Mouse (Mus musculus) hindbrain, embryonic 11.5 days (tissue): ENCODE data around the gene Sypl2. TPM values are rescaled to one million over a fixed set of nuclear protein-coding genes. Genes with fewer than 3 reads are reported as not detected.

Source experiments
- ATAC-seq: fragments of 200-750 bp; cut with Nextera tagmentation; 2 replicates; pipeline ENCODE4 v1.8.0; 2017; ENCODE audit warnings: mild to moderate bottlenecking, moderate TSS enrichment, moderate library complexity; ENCODE audit not compliant: low FRiP score
- DNase-seq: peaks from one replicate; pipeline ENCODE4 v3.0.0-alpha.2; 2015; ENCODE audit warnings: low spot score
- H3K27ac ChIP-seq: fragments of 300-500 bp; sonication (generic); 2 replicates; pipeline ENCODE4 v1.5.1; 2014; ENCODE audit warnings: mild to moderate bottlenecking, low read depth, low read length
- H3K27me3 ChIP-seq: fragments of 300-500 bp; sonication (generic); 2 replicates; pipeline ENCODE4 v1.6.1; 2014; ENCODE audit warnings: mild to moderate bottlenecking, low read length, moderate library complexity, mixed read lengths; ENCODE audit not compliant: control insufficient read depth, insufficient read depth
- H3K36me3 ChIP-seq: fragments of 300-500 bp; sonication (generic); 2 replicates; pipeline ENCODE4 v1.6.1; 2014; ENCODE audit warnings: mild to moderate bottlenecking, low read length, moderate library complexity, mixed read lengths; ENCODE audit not compliant: control insufficient read depth, insufficient read depth
- H3K4me1 ChIP-seq: fragments of 300-500 bp; sonication (generic); replicated peaks from 2 replicates; pipeline ENCODE4 v1.6.1; 2014; ENCODE audit warnings: low read length, mixed read lengths; ENCODE audit not compliant: control insufficient read depth, insufficient read depth
- H3K4me2 ChIP-seq: fragments of 300-500 bp; sonication (generic); replicated peaks from 2 replicates; pipeline ENCODE4 v1.6.1; 2014; ENCODE audit warnings: mild to moderate bottlenecking, low read depth, low read length
- H3K4me3 ChIP-seq: fragments of 300-500 bp; sonication (generic); 2 replicates; pipeline ENCODE4 v1.5.1; 2014; ENCODE audit warnings: low read depth, low read length
- H3K9ac ChIP-seq: fragments of 300-500 bp; sonication (generic); 2 replicates; pipeline ENCODE4 v1.6.1; 2014; ENCODE audit warnings: low read depth, low read length
- H3K9me3 ChIP-seq: fragments of 300-500 bp; sonication (generic); 2 replicates; pipeline ENCODE4 v1.6.1; 2016; ENCODE audit warnings: low read length; ENCODE audit not compliant: control insufficient read depth
- WGBS: fragments of 180-500 bp; shearing (Covaris S2); extraction: QIAGEN DNeasy Blood & Tissue Kit; methylation state at CpG from one replicate; pipeline ENCODE4 v1.1.7; 2014; 5-methylcytosine and 5-hydroxymethylcytosine counted together
- polyA plus RNA-seq: library from polyadenylated mRNA; unstranded; fragments of >200 nt; fragmentation: Nextera tagmentation; extraction: Ambion mirVana; gene quantifications from 2 replicates; pipeline ENCODE4 v1.2.1, GENCODE M21; 2014

Sypl2 gene
- polyA plus RNA-seq, 1 experiment from 2014 or later: 0.59 TPM

DNA sequence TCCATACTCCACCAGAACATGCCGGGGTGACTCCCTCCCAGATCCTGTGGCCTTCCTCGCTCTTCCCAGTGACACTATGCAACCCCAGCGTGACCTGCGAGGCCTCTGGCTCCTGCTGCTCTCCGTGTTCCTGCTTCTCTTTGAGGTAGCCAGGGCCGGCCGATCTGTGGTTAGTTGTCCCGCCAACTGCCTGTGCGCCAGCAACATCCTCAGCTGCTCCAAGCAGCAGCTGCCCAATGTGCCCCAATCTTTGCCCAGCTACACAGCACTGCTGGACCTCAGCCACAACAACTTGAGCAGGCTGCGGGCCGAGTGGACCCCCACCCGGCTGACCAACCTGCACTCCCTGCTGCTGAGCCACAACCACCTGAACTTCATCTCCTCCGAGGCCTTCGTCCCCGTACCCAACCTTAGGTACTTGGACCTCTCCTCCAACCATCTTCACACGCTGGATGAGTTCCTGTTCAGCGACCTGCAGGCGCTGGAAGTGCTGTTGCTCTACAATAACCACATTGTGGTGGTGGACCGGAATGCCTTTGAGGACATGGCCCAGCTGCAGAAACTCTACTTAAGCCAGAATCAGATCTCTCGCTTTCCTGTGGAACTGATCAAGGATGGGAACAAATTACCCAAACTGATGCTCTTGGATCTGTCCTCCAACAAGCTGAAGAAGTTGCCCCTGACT lies 39.2 kb downstream of the Sypl2 start:
- ATAC-seq: peak; percentile 28; the same call in 1 of the 2 replicates
- WGBS: 53% methylated on average over 20 of the region's 20 CpGs
- Histone ChIP-seq H3K9ac (no peak overlapping the region), H3K4me2 (no peak overlapping the region; the same call in 1 of the 2 replicates), H3K27me3 (no peaks in the 10 kb centered on the region), H3K4me3 (peak overlapping the region; percentile 72; the same call in 1 of the 2 replicates), H3K4me1 (no peaks in the 10 kb centered on the region; the same call in 1 of the 2 replicates), H3K36me3 (no peaks in the 10 kb centered on the region), H3K9me3 (no peaks in the 10 kb centered on the region), H3K27ac (no peak overlapping the region)
- DNase-seq: no peak

DNA sequence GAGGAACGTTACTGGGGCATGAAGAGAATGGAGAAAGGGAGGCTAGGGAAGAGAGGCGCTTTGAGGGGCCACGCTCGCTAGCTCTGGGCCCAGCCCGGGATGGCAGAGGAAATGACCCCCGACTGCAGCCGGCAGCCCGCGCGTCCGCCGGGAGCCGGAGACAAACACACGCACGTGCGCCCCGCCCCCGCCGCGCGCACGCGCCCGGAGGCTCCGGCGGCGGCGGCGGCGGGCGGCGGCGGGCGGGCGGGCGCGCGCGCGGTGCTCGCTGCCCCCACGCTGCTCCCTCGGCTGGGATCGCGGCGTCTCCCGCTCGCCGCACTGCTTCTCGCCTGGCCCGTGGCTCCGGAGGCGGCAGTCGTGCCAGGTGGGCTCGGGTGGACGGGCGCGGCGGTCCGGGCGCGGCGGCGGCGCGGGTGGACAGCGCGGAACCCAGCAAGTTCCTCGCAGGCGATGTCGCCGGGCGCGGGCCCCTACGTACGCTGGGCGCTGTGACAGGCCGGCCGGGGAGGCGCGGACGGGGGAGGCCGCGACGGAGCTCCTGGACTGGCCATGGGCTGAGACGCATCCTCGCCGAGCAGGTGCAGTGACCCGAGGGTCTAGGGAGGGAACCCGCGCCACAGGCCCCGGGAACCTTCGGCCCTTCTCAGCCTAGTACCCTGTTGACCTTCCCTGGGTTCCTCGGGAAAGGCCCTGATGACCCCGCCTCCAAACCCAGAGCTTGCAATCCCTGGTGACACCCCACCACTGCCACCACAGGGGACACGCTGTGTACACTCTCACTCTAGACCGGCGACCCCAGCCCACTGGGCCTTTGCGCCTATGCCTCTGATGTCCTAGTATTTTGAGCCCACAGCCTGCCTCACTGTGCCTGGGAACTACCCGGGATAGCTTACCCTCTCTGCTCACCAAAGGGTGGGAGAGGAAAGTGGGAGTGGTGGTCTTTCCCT lies 40.1 kb downstream of the Sypl2 start, which contains the start of gene Amigo1:
Gene Amigo1, plus strand, starts transcription at position 238 of the 950 bp plus-strand sequence.
- DNase-seq: peak; percentile 76
- ATAC-seq: peak; percentile 74
- WGBS: under 1% methylated on average over 64 of the region's 100 CpGs
- Histone ChIP-seq H3K36me3 (no peaks in the 10 kb centered on the region), H3K27ac (peak within 1 kb of the TSS; percentile 36; the same call in 1 of the 2 replicates), H3K9ac (peak within 1 kb of the TSS; percentile 71), H3K27me3 (no peaks in the 10 kb centered on the region), H3K4me2 (peak within 1 kb of the TSS; percentile 97), H3K4me1 (no peaks in the 10 kb centered on the region; the same call in 1 of the 2 replicates), H3K9me3 (no peaks in the 10 kb centered on the region), H3K4me3 (peak within 1 kb of the TSS; percentile 72)

DNA sequence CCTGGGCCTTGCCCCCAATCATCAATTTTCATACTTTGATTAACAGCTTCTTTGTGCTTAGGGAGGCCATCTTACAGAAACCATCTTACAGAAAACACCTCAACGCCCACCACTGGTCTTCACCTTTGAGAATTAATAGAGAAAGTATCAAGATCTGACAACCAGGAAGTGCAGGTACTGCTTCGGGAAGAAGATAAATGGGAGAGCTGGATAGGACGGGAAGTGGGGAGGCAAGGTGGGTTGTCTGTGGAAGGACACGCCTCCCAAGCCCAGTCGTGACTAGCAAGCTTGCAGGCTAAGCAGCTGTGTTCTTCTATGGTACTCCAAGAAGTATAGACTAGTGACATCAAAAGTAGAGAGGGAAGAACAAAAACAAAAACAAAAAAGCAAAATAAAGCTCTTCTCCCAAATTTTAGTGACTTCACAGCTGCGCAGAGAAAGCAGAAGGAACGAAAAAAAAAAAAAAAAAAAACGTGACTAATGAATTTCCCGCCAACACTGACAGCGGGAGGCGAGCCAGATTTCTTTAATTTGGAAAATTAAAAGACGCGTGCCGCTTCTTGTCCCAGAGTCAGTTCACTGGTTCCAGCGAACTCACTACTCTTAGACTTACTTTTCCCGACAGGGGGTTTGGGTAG lies 40.9 kb downstream of the Sypl2 start:
- Histone ChIP-seq H3K4me1 (no peaks in the 10 kb centered on the region; the same call in 1 of the 2 replicates), H3K36me3 (no peaks in the 10 kb centered on the region), H3K27me3 (no peaks in the 10 kb centered on the region), H3K27ac (no peak overlapping the region; the same call in 1 of the 2 replicates), H3K9me3 (no peaks in the 10 kb centered on the region), H3K9ac (peak overlapping the region; percentile 71; the same call in 1 of the 2 replicates), H3K4me3 (peak overlapping the region; percentile 72), H3K4me2 (peak overlapping the region; percentile 97)
- DNase-seq (peak; percentile 19), ATAC-seq (no peak)
- WGBS: 2% methylated on average over 16 of the region's 16 CpGs

DNA sequence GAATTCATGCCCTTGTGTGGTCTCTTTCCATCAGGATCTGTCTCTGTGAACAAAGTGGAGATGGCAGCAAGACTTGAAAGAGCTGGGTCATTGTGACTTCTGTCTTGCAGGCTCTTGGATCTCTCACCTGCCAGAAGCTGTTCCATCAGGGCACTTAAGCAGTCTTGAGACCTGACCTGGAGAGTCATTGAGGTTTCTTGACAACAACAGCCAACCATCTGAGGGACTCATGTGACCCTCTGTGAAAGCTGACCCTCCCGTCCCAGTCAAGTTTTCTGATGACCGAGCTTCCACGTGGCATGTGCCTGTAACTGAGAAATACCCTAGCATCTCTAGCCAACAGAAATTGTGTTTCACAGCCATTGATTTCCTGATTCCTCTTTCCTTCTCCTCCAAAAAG lies 41.7 kb downstream of the Sypl2 start:
- Histone ChIP-seq H3K36me3 (no peaks in the 10 kb centered on the region), H3K4me1 (no peaks in the 10 kb centered on the region; the same call in 1 of the 2 replicates), H3K27ac (no peak overlapping the region), H3K4me2 (no peak overlapping the region), H3K27me3 (no peaks in the 10 kb centered on the region), H3K9me3 (no peaks in the 10 kb centered on the region), H3K4me3 (no peak overlapping the region), H3K9ac (no peak overlapping the region)
- ATAC-seq (no peak), DNase-seq (no peak)
- 83% methylated on average over 3 of the region's 3 CpGs for WGBS

DNA sequence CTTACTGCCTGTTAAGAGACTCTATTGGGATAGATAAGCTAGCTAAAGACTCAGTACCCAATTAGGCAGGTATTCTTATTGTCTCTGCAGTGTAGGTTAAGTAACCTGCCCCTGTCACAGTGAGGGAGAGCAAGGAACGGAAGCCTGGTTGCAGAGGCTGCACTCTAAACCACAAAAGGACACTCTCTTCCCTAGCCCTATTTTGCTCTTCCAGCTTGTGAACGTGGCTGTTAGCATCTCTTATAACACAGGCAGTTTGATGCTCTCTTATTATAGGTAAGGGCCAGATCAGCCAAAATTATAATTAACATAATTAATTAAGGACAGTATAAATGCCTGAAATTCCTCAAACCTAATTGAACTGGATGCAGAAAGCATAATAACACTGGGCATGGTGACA lies 45.9 kb downstream of the Sypl2 start:
- no peak overlapping the region for H3K9ac ChIP-seq
- no peak overlapping the region for H3K4me3 ChIP-seq
- ATAC-seq (no peak), DNase-seq (no peak)
- no peaks in the 10 kb centered on the region for H3K36me3 ChIP-seq
- no peak overlapping the region for H3K4me2 ChIP-seq
- H3K27ac ChIP-seq: no peak overlapping the region
- no peaks in the 10 kb centered on the region for H3K4me1 ChIP-seq
- H3K9me3 ChIP-seq: no peaks in the 10 kb centered on the region
- no peaks in the 10 kb centered on the region for H3K27me3 ChIP-seq
- 44% methylated on average over 2 of the region's 2 CpGs for WGBS

DNA sequence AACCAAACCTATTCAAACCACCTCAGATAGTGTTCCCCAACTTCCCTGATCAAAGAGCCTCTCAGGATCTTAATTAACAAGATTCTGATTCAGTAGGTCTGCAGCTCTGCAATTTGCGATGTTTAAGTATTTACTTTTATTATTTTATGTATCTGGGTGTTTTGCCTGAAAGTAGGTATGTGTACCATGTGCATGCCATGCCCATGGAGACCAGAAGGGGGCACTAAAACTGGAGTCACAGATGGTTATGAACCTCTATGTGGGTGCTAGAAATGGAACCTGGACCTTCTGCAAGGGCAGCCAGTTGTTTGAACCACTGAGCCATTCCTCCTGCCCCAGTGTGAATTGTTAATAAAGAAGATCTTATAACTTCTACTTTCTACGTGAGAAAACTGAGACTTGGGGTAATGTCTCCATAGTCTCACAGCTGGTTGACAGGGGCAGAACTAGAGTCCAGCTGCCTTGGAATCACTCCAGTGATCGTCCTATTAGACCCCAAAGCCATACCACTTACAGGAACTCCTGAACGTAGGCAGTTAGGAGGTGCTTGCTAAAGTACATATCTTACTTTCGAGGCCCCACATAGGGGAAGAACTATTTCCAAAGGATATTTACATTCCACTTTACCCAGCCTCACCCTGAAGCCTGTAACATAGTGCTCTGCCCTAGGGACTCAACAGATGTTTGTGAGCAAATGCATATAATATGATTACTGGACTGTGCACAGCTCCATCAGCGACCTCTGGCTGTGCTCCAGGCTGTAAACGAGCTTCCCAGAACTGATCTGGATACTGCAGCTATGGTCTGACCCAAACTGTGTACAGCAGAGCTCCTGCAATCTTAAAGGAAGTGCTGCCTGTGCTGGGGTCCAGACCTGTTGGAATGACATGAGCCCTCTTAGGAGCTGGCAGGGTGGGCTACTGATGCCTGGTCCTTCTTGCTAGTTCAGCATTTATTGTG lies 47.4 kb downstream of the Sypl2 start:
- DNase-seq: no peak
- 84% methylated on average over 7 of the region's 7 CpGs for WGBS
- no peak overlapping the region for H3K4me3 ChIP-seq

DNA sequence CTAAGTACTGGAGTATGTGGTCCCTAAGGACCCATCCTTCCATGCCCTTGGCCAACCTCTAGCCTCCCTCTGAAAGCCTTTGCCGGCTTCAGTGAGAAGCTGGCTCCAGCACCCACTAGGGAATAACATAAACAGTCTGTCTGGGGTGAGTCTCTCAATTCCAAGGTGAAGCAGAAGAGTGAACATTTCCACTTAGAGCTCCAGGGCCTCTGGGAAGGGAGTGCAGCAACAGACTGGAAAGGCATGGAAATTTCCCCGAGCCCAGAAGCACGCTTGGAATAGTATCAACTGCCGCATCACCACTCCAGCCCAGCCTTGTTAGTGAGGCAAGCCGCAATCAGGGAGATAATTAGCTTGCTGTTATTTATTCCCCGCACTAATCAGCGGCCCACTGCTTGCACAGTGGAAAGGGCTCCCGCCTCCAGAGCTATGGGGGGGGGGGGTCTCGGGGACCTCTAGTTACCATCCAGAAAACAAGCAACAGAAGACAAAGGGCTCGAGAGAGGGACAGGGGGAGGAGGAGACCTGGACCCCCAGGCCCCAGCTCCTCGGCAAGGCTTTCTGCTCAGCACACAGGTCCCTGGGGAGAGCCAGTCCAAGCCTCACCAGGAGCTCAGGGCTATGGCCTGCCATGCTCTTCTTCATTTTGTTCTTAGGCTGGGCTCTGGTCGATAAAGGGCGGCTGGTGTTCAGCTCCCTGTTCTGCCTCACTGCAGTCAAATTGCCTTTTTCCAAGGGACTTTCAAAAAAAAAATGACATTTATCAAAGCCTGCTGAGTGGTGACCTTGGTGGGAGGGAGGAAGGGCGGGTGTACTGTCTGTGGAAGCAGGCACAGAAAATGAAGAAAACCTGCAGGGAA lies 51.5 kb downstream of the Sypl2 start:
- no peak overlapping the region for H3K4me3 ChIP-seq
- H3K27me3 ChIP-seq: no peaks in the 10 kb centered on the region
- H3K27ac ChIP-seq: peak overlapping the region; percentile 19; the same call in 1 of the 2 replicates
- H3K4me2 ChIP-seq: no peak overlapping the region
- no peaks in the 10 kb centered on the region for H3K4me1 ChIP-seq
- DNase-seq (peak; percentile 23), ATAC-seq (peak; percentile 66)
- WGBS: 43% methylated on average over 14 of the region's 14 CpGs
- H3K36me3 ChIP-seq: no peaks in the 10 kb centered on the region
- no peak overlapping the region for H3K9ac ChIP-seq
- no peaks in the 10 kb centered on the region for H3K9me3 ChIP-seq

More for the DNA sequence above, 47.4 kb downstream of the Sypl2 start:
- no peaks in the 10 kb centered on the region for H3K36me3 ChIP-seq
- no peaks in the 10 kb centered on the region for H3K27me3 ChIP-seq
- no peak overlapping the region for H3K9ac ChIP-seq
- no peaks in the 10 kb centered on the region for H3K9me3 ChIP-seq
- ATAC-seq: no peak
- no peaks in the 10 kb centered on the region for H3K4me1 ChIP-seq
- H3K27ac ChIP-seq: no peak overlapping the region
- no peak overlapping the region for H3K4me2 ChIP-seq
